In genomic region chr2:167622352-167622751, GRCm38 (mm10) we compare ENCODE assay signal across 14 mouse cellular contexts. TPM values are rescaled to one million over a fixed set of nuclear protein-coding genes. Genes with fewer than 3 reads are reported as not detected.
DNase-seq lines count a peak whose midpoint lies in the region; ATAC-seq and TF ChIP-seq lines count a peak whose summit lies in the region.
"Had no signal": no experiment of that assay in that cellular context is flagged by ENCODE, and none has a peak within 500 bp of the region (broad histone marks: within the 10 kb centered on the region; RNA-seq: fewer than 3 reads in every experiment).

No protein-coding gene starts in this region.

- H3K9me3 ChIP-seq in heart, embryonic 13.5 days = no peaks in the 10 kb centered on the region
- H3K9me3 ChIP-seq in kidney, embryonic 16.5 days (ENCODE audit: low read length) = no peaks in the 10 kb centered on the region
- no peaks in the 10 kb centered on the region for H3K9me3 ChIP-seq in stomach, postnatal 0 days (ENCODE audit: control insufficient read depth, low read length)
- H3K9me3 ChIP-seq in forebrain, embryonic 14.5 days (replicated peaks; ENCODE audit: control insufficient read depth, low read length) = no peaks in the 10 kb centered on the region
- H3K9me3 ChIP-seq: lung, embryonic 15.5 days; midbrain, embryonic 12.5 days had no signal

- H3K4me3 ChIP-seq in heart, embryonic 13.5 days = no peak overlapping the region
- no peak overlapping the region for H3K4me3 ChIP-seq in kidney, embryonic 16.5 days (ENCODE audit: low read length)
- H3K4me3 ChIP-seq in stomach, postnatal 0 days (ENCODE audit: low read depth, low read length) = no peak overlapping the region
- no peak overlapping the region for H3K4me3 ChIP-seq in forebrain, embryonic 14.5 days (ENCODE audit: low read depth, low read length)
- H3K4me3 ChIP-seq: lung, embryonic 15.5 days; midbrain, embryonic 12.5 days had no signal

- TF ChIP-seq CTCF in stomach, postnatal 0 days (IDR thresholded peaks at IDR 0.05; ENCODE audit: low read depth) = no peak

- H3K27ac ChIP-seq in heart, embryonic 13.5 days (replicated peaks) = peak overlapping the region; percentile 54
- H3K27ac ChIP-seq in kidney, embryonic 16.5 days (ENCODE audit: low read length) = peak overlapping the region; percentile 55
- 0 out of 2 replicates have a peak overlapping the region, but pooled peaks have one; percentile 18 for H3K27ac ChIP-seq in stomach, postnatal 0 days (replicated peaks)
- H3K27ac ChIP-seq in forebrain, embryonic 14.5 days (ENCODE audit: low read depth, low read length) = no peak overlapping the region
- H3K27ac ChIP-seq: lung, embryonic 15.5 days; midbrain, embryonic 12.5 days had no signal

- ATAC-seq in heart, embryonic 13.5 days (ENCODE audit: extremely low read depth, insufficient number of reproducible peaks, low FRiP score, low TSS enrichment) = no peak
- ATAC-seq in kidney, embryonic 16.5 days (ENCODE audit: low FRiP score, low TSS enrichment) = peak; percentile 44; the same call in 1 of the 2 replicates
- ATAC-seq in stomach, postnatal 0 days (ENCODE audit: low FRiP score, low TSS enrichment) = peak; percentile 30; the same call in 1 of the 2 replicates
- ATAC-seq in forebrain, embryonic 14.5 days = no peak

- peaks cover 64% of the 10 kb centered on the region for H3K4me1 ChIP-seq in heart, embryonic 13.5 days
- H3K4me1 ChIP-seq in kidney, embryonic 16.5 days (ENCODE audit: insufficient read depth, low read length) = peaks cover 21% of the 10 kb centered on the region
- no peaks in the 10 kb centered on the region for H3K4me1 ChIP-seq in stomach, postnatal 0 days (replicated peaks; ENCODE audit: control insufficient read depth, insufficient read depth)
- no peaks in the 10 kb centered on the region for H3K4me1 ChIP-seq in forebrain, embryonic 14.5 days (ENCODE audit: control insufficient read depth, insufficient read depth, low read length)

- DNase-seq in heart, postnatal 36 days = no peak
- peak; percentile 27 for DNase-seq in ovary, postnatal 36 days (ENCODE audit: low spot score)
- DNase-seq in ovary, adult 18-20 months (ENCODE audit: low spot score) = no peak
- no peak for DNase-seq in stomach, postnatal 0 days (ENCODE audit: low spot score)
- no peak for DNase-seq in forebrain, embryonic 14.5 days (ENCODE audit: low spot score)
- DNase-seq in embryo, embryonic 11 days = no peak
- DNase-seq: left cerebral cortex, postnatal 4 days had no signal

- H3K9ac ChIP-seq in heart, embryonic 13.5 days = peak overlapping the region; percentile 44; the same call in 1 of the 2 replicates
- H3K9ac ChIP-seq in kidney, embryonic 16.5 days (replicated peaks; ENCODE audit: low read length) = no peak overlapping the region
- no peak overlapping the region for H3K9ac ChIP-seq in stomach, postnatal 0 days (ENCODE audit: low read length)
- H3K9ac ChIP-seq in forebrain, embryonic 14.5 days (ENCODE audit: low read length) = no peak overlapping the region
- H3K9ac ChIP-seq: lung, embryonic 15.5 days; midbrain, embryonic 12.5 days had no signal

- peaks cover 38% of the 10 kb centered on the region for H3K36me3 ChIP-seq in heart, embryonic 13.5 days
- H3K36me3 ChIP-seq in kidney, embryonic 16.5 days (ENCODE audit: insufficient read depth, low read length) = peaks cover 6% of the 10 kb centered on the region; the same call in 1 of the 2 replicates
- peaks cover 3% of the 10 kb centered on the region; the same call in 1 of the 2 replicates for H3K36me3 ChIP-seq in stomach, postnatal 0 days (ENCODE audit: control insufficient read depth, insufficient read depth, low read length)
- peaks cover 7% of the 10 kb centered on the region for H3K36me3 ChIP-seq in forebrain, embryonic 14.5 days (ENCODE audit: control insufficient read depth, insufficient read depth, low read length)

- no peak overlapping the region for H3K4me2 ChIP-seq in heart, embryonic 13.5 days
- no peak overlapping the region for H3K4me2 ChIP-seq in kidney, embryonic 16.5 days (replicated peaks; ENCODE audit: low read depth, low read length)
- H3K4me2 ChIP-seq in stomach, postnatal 0 days (replicated peaks; ENCODE audit: low read depth) = no peak overlapping the region
- H3K4me2 ChIP-seq in forebrain, embryonic 14.5 days (ENCODE audit: low read length) = no peak overlapping the region
- H3K4me2 ChIP-seq: lung, embryonic 15.5 days; midbrain, embryonic 12.5 days had no signal

- H3K27me3 ChIP-seq in heart, embryonic 13.5 days (replicated peaks) = no peaks in the 10 kb centered on the region
- H3K27me3 ChIP-seq in kidney, embryonic 16.5 days (ENCODE audit: insufficient read depth, low read length) = no peaks in the 10 kb centered on the region
- no peaks in the 10 kb centered on the region for H3K27me3 ChIP-seq in stomach, postnatal 0 days (ENCODE audit: control insufficient read depth, insufficient read depth, low read length)
- no peaks in the 10 kb centered on the region for H3K27me3 ChIP-seq in forebrain, embryonic 14.5 days (replicated peaks; ENCODE audit: control insufficient read depth, insufficient read depth, low read length)
- H3K27me3 ChIP-seq: lung, embryonic 15.5 days; midbrain, embryonic 12.5 days had no signal

- TF ChIP-seq EP300 in stomach, postnatal 0 days (optimal IDR thresholded peaks at IDR 0.05) = no peak

- 60% methylated on average over 13 of the region's 13 CpGs for WGBS in heart, embryonic 13.5 days
- 45% methylated on average over 13 of the region's 13 CpGs for WGBS in kidney, embryonic 16.5 days
- 70% methylated on average over 13 of the region's 13 CpGs for WGBS in stomach, postnatal 0 days
- WGBS in forebrain, embryonic 14.5 days = 89% methylated on average over 13 of the region's 13 CpGs

- intact Hi-C loops in heart, postnatal 36 days (cut with DNase I) = no loop called here

RNA-seq across cellular contexts. Expression of gene Ube2v1, which starts 9.5 kb away (rescaled TPM):
- 216 and 229 TPM in 2 replicates for polyA plus RNA-seq in heart, embryonic 13.5 days (2015; fragmentation: Nextera tagmentation; extraction: Ambion mirVana)
- total RNA-seq in heart, postnatal 36 days (2021) = 100 to 1,000 TPM; 111 to 114 TPM
- polyA plus RNA-seq in kidney, embryonic 16.5 days (2015; fragmentation: Nextera tagmentation; extraction: Ambion mirVana) = 319 and 338 TPM in 2 replicates
- polyA plus RNA-seq in stomach, postnatal 0 days (2015; fragmentation: Nextera tagmentation; extraction: Ambion mirVana) = 234 and 253 TPM in 2 replicates
- 238 and 265 TPM in 2 replicates for polyA plus RNA-seq in forebrain, embryonic 14.5 days (2014; fragmentation: Nextera tagmentation; extraction: Ambion mirVana)

RNA-seq across cellular contexts. Expression of gene Gm20431, which starts 38.9 kb away (rescaled TPM):
- polyA plus RNA-seq in heart, embryonic 13.5 days (2015; fragmentation: Nextera tagmentation; extraction: Ambion mirVana) = 1.9 and 4.5 TPM in 2 replicates
- 10 to 100 TPM; 14.0 to 20.7 TPM for total RNA-seq in heart, postnatal 36 days (2021)
- 1.3 and 6.1 TPM in 2 replicates for polyA plus RNA-seq in kidney, embryonic 16.5 days (2015; fragmentation: Nextera tagmentation; extraction: Ambion mirVana)
- 13.4 and 14.1 TPM in 2 replicates for polyA plus RNA-seq in stomach, postnatal 0 days (2015; fragmentation: Nextera tagmentation; extraction: Ambion mirVana)
- polyA plus RNA-seq in forebrain, embryonic 14.5 days (2014; fragmentation: Nextera tagmentation; extraction: Ambion mirVana) = 5.4 and 6.8 TPM in 2 replicates
- total RNA-seq: hematopoietic stem cell, adult 5-6 weeks had no signal
- polyA plus RNA-seq: large intestine, adult 2 months; neural tube, embryonic 11.5 days had no signal

Comparison
In these comparisons a context has a peak if more than half of its experiments do, and no peak if none do; other contexts are left out.
1. ATAC-seq: peak in kidney, embryonic 16.5 days (single experiment) and stomach, postnatal 0 days (single experiment); none in heart, embryonic 13.5 days (single experiment) and forebrain, embryonic 14.5 days (single experiment).